Mouse (Mus musculus) embryonic facial prominence, embryonic 12.5 days (tissue): Measurements from ENCODE around the gene Dab1. TPM values are rescaled to one million over a fixed set of nuclear protein-coding genes. Genes with fewer than 3 reads are reported as not detected.

ENCODE experiments used
- ATAC-seq: fragments of 200-750 bp; cut with Nextera tagmentation; 2 replicates; pipeline ENCODE4 v1.8.0; 2017; ENCODE audit not compliant: insufficient number of reproducible peaks, insufficient read depth, low FRiP score, low TSS enrichment
- H3K27ac ChIP-seq: fragments of 300-500 bp; sonication (generic); 2 replicates; pipeline ENCODE4 v1.5.1; 2016; ENCODE audit warnings: mild to moderate bottlenecking
- H3K27me3 ChIP-seq: fragments of 300-500 bp; sonication (generic); 2 replicates; pipeline ENCODE4 v1.6.1; 2016; ENCODE audit warnings: mild to moderate bottlenecking, moderate library complexity
- H3K36me3 ChIP-seq: fragments of 300-500 bp; sonication (generic); 2 replicates; pipeline ENCODE4 v1.6.1; 2016; ENCODE audit warnings: mild to moderate bottlenecking
- H3K4me1 ChIP-seq: fragments of 300-500 bp; sonication (generic); 2 replicates; pipeline ENCODE4 v1.6.1; 2016
- H3K4me2 ChIP-seq: fragments of 300-500 bp; sonication (generic); replicated peaks from 2 replicates; pipeline ENCODE4 v1.6.1; 2016; ENCODE audit warnings: mild to moderate bottlenecking, moderate library complexity
- H3K4me3 ChIP-seq: fragments of 300-500 bp; sonication (generic); 2 replicates; pipeline ENCODE4 v1.5.1; 2016; ENCODE audit warnings: mild to moderate bottlenecking
- H3K9ac ChIP-seq: fragments of 300-500 bp; sonication (generic); 2 replicates; pipeline ENCODE4 v1.6.1; 2016; ENCODE audit warnings: mild to moderate bottlenecking, moderate library complexity
- H3K9me3 ChIP-seq: fragments of 300-500 bp; sonication (generic); 2 replicates; pipeline ENCODE4 v1.6.1; 2016; ENCODE audit warnings: mild to moderate bottlenecking, moderate library complexity
- WGBS: fragments of 180-500 bp; shearing (Covaris S2); methylation state at CpG from one replicate; pipeline ENCODE4 v1.1.7; 2016; 5-methylcytosine and 5-hydroxymethylcytosine counted together
- polyA plus RNA-seq: library from polyadenylated mRNA; unstranded; fragments of >200 nt; fragmentation: Nextera tagmentation; extraction: Ambion mirVana; gene quantifications from 2 replicates; pipeline ENCODE4 v1.2.1, GENCODE M21; 2016

The Dab1 gene
- polyA plus RNA-seq, 1 experiment from 2014 or later, result 23.7 TPM

DNA sequence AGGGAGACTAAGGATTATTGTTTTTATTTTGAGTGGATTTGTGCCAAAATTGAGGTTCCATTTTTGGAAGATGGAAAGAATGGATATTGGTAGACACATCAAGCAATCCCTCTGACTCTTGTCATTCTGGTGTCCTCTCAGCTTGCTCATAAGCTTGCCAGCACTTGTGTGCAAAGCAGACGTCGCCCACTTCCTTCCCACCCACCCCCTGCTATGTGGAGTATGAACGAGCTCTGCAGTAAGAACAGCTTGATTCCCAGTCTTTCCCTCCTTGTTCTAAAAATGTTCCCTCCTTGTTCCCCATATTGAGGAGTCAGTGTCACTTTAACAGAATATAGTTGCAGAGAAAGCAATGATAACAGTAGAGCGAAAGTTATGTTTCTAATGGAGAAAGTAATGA lies 11.0 kb downstream of the Dab1 start:
- Histone ChIP-seq H3K9me3 (no peaks in the 10 kb centered on the region), H3K27me3 (no peaks in the 10 kb centered on the region), H3K4me2 (no peak overlapping the region), H3K4me1 (no peaks in the 10 kb centered on the region), H3K36me3 (no peaks in the 10 kb centered on the region), H3K4me3 (no peak overlapping the region), H3K9ac (no peak overlapping the region), H3K27ac (no peak overlapping the region)
- 73% methylated on average over 4 of the region's 4 CpGs for WGBS
- no peak for ATAC-seq

DNA sequence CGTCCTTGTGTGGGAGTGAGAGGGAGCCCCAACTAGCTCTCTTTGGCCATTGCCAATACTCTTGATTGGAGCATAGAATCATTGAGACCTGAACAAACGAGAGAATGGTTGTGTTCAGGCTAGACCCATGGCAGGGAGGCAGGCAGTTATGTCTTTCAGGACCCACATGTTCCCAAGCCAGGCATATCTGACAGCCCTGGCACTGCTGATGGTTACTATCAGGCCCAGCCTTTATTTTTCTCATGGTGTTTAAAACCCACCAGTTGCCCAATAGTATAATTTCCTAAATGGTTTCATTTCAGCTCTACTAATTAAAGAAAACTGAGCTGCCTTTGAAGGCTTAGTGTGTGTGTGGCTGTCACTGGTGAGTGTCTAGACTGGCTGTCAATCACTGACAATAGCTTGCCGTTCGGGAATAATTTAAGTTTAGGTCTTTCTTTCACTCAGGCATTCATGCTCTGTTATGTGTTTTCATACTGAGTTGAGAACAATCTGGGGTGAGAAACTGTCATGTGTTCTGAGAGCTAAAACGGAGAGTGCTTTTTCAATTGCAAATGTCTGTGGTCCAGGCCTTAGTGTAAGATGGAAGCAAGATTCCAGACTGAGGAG lies 17.1 kb downstream of the Dab1 start:
- Histone ChIP-seq H3K27ac (no peak overlapping the region), H3K9ac (no peak overlapping the region), H3K4me3 (no peak overlapping the region), H3K27me3 (no peaks in the 10 kb centered on the region), H3K9me3 (no peaks in the 10 kb centered on the region), H3K4me1 (no peaks in the 10 kb centered on the region), H3K36me3 (no peaks in the 10 kb centered on the region), H3K4me2 (no peak overlapping the region)
- ATAC-seq, result no peak
- 51% methylated on average over 5 of the region's 5 CpGs for WGBS

DNA sequence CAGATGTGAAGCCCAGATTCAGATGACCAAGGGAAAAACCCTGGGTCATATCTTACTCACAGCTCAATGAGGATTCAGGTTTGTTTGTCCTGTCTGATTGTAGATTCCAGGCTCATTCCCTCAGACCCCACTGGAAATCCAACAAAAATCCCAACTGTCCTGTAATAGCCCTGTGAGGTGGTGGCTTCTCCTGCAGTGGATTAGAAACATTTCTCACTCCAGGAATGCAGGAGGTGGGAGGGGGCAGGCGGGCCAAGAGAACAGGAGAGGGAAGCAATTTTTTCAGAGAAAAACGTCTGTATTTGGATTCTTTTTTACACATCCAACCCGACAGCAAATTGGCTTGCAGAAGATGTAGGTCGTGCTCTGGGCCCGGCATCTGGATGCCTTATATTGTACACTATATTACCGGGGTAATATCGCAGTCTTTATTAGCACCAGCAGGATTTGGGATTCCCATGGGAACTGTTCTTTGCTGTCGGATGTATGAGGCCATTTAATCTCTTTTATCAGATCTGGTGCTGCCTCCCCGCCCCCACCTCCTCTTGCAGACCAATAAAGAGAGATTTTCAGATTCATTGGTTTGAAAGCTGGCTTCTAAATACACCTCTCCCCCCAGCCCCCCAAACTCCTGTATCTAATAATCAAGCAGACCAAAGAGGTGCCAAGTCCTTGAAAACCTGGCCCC lies 29.2 kb downstream of the Dab1 start:
- Histone ChIP-seq H3K4me1 (no peaks in the 10 kb centered on the region), H3K4me2 (no peak overlapping the region), H3K9ac (no peak overlapping the region), H3K9me3 (no peaks in the 10 kb centered on the region), H3K36me3 (no peaks in the 10 kb centered on the region), H3K27me3 (no peaks in the 10 kb centered on the region), H3K4me3 (no peak overlapping the region), H3K27ac (no peak overlapping the region)
- 31% methylated on average over 9 of the region's 9 CpGs for WGBS
- ATAC-seq, result no peak

- WGBS, result 41% methylated on average over 6 of the region's 6 CpGs
- Histone ChIP-seq H3K9me3 (no peaks in the 10 kb centered on the region), H3K27ac (no peak overlapping the region), H3K9ac (no peak overlapping the region), H3K36me3 (no peaks in the 10 kb centered on the region), H3K4me3 (no peak overlapping the region), H3K4me1 (no peaks in the 10 kb centered on the region), H3K4me2 (no peak overlapping the region), H3K27me3 (no peaks in the 10 kb centered on the region)
- ATAC-seq, result no peak
Measured at GRCm38 (mm10) chr4:103655740-103656139, 36.6 kb downstream of the Dab1 start.

DNA sequence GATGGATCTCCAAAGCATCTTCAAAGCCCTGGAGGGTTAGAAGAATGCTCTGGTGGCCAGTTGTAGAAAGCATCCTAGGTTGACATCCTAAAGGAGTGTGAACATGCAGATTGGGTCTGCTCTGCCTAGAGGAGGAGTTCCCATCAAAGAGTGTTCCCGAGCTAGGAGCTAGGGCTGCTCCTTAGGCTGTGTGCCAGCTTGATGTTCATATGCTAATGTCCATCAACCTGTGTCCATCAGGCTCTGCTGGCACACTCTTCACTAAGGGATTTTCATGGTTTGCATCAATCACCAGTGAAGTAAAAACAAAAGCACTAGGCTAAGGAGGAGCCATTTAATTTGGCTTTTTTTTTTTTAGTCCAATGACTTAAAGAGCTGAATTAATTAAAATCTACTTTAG lies 42.2 kb downstream of the Dab1 start:
- Histone ChIP-seq H3K27me3 (no peaks in the 10 kb centered on the region), H3K4me2 (no peak overlapping the region), H3K27ac (no peak overlapping the region)

GRCm38 (mm10) chr4:103667438-103667837 lies 48.3 kb downstream of the Dab1 start:
- Histone ChIP-seq H3K4me3 (no peak overlapping the region), H3K36me3 (no peaks in the 10 kb centered on the region), H3K27me3 (no peaks in the 10 kb centered on the region), H3K4me1 (no peaks in the 10 kb centered on the region), H3K27ac (no peak overlapping the region), H3K9ac (no peak overlapping the region), H3K4me2 (no peak overlapping the region), H3K9me3 (no peaks in the 10 kb centered on the region)
- no peak for ATAC-seq
- WGBS, result 88% methylated on average over 4 of the region's 4 CpGs

More for the DNA sequence above, 42.2 kb downstream of the Dab1 start:
- Histone ChIP-seq H3K36me3 (no peaks in the 10 kb centered on the region), H3K9ac (no peak overlapping the region), H3K9me3 (no peaks in the 10 kb centered on the region), H3K4me1 (no peaks in the 10 kb centered on the region), H3K4me3 (no peak overlapping the region)
- no peak for ATAC-seq
- WGBS, result 61% methylated on average over 1 of the region's 1 CpGs

DNA sequence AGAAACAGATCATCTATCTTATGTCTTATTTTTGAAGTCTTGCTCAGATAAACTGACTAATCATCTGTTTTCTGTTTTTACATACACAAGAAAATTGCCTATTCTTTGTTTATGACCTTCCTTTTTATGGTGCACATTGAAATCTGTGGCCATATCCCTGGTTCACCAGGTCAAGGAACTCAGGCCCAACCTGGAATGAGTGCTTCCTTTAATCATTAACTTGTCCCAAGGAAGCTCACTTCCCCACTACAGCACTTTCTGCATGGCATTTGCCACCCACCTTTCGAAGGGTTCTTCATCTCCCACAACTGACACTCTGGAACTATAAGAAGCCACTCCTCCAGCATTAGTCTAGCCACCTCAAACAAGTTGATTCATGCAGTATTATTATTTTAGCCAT lies 58.0 kb downstream of the Dab1 start:
- no peak overlapping the region for H3K27ac ChIP-seq
- H3K4me2 ChIP-seq, result no peak overlapping the region
- 75% methylated on average over 1 of the region's 1 CpGs for WGBS

DNA sequence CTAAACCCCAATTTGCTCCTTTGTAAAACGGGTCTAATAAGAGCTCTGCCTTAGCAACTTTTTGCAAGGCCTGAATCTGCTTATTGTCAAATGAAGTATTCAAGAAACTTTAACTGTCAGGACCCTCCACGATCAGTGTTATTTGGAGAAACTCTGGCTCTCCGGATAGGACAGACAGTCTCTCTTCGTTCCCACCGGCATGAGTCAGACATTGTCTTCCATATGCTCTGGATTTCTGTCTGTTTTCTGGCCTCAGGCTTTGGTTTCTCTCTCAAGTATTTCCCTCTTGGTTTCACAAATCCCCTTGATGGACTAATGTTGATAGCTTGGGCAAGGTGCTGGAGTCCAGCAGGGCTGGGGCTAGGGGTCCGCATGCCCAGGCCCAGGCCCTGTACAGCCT lies 59.3 kb downstream of the Dab1 start:
- Histone ChIP-seq H3K4me3 (no peak overlapping the region), H3K4me2 (no peak overlapping the region), H3K27me3 (no peaks in the 10 kb centered on the region), H3K9me3 (no peaks in the 10 kb centered on the region), H3K36me3 (no peaks in the 10 kb centered on the region), H3K4me1 (no peaks in the 10 kb centered on the region), H3K27ac (no peak overlapping the region), H3K9ac (no peak overlapping the region)
- no peak for ATAC-seq
- WGBS, result 74% methylated on average over 6 of the region's 6 CpGs

More for the DNA sequence above, 58.0 kb downstream of the Dab1 start:
- Histone ChIP-seq H3K9me3 (no peaks in the 10 kb centered on the region), H3K36me3 (no peaks in the 10 kb centered on the region), H3K4me1 (no peaks in the 10 kb centered on the region), H3K9ac (no peak overlapping the region), H3K4me3 (no peak overlapping the region), H3K27me3 (no peaks in the 10 kb centered on the region)
- no peak for ATAC-seq

DNA sequence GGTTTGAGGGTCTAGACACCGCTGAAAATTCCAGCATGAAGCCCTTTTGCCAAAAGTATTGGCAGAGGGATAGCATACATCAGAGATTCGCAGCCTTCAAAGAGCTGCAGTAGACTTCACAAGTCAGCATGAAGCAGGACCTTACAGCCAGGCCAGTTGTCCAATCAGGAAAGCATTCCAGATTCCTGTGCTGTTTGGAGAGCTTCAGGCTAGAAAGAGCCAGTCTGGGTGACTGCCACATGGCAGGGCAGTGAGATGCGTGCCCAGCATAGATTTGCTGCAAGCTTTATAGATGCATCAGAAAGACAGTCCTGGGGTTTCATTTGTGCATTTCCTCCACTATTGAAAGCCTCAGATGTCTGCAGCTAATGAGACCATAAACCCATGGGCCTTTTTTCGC lies 66.0 kb downstream of the Dab1 start:
- no peaks in the 10 kb centered on the region for H3K9me3 ChIP-seq
- H3K4me2 ChIP-seq, result no peak overlapping the region
- H3K9ac ChIP-seq, result no peak overlapping the region
- 84% methylated on average over 4 of the region's 4 CpGs for WGBS
- H3K27me3 ChIP-seq, result no peaks in the 10 kb centered on the region
- no peaks in the 10 kb centered on the region for H3K4me1 ChIP-seq
- no peak overlapping the region for H3K27ac ChIP-seq
- no peak overlapping the region for H3K4me3 ChIP-seq
- no peaks in the 10 kb centered on the region for H3K36me3 ChIP-seq
- ATAC-seq, result no peak

DNA sequence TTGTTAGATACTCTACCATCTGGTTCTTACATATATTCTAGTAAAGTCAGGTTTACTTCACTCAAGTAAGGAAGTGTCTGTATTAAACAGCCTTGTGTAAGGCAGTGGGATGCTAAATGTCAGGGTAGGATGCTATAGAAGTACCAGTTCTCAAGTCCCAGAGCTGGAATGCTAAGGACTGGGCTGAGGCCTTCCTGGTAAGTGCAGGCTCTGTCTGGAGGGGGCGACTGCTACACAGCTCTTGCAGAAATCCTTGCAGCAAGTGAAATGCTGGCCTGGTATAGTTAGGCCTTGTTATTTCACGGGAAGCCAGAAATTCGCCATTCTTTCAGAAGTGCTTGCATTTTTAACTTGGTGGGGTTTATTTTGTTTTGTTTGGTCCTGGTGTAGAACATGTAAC lies 72.6 kb downstream of the Dab1 start:
- no peak overlapping the region for H3K9ac ChIP-seq
- WGBS, result 36% methylated on average over 3 of the region's 3 CpGs
- no peak overlapping the region for H3K4me2 ChIP-seq
- H3K27ac ChIP-seq, result no peak overlapping the region
- H3K4me1 ChIP-seq, result no peaks in the 10 kb centered on the region
- ATAC-seq, result no peak
- no peak overlapping the region for H3K4me3 ChIP-seq
- H3K27me3 ChIP-seq, result no peaks in the 10 kb centered on the region
- no peaks in the 10 kb centered on the region for H3K9me3 ChIP-seq
- H3K36me3 ChIP-seq, result no peaks in the 10 kb centered on the region

DNA sequence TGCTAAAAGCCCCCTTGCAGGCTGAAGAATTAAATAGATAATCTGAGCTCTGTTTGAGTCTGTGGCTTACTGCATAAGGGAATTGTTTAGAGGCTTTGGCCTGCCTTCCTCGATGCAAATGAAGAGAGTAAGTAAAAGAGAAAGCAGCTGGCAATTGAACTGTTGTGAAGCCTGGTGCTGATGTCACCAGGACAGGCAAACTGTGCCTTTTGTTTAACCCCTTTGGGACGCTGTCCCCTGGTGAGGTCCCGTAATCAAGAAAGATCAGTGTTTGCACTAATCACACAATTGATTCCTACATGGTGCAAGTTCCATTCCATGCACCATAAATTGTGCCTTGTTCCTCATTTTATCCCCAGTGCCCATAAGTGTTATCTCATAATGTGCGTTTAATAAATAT lies 80.6 kb downstream of the Dab1 start:
- no peak overlapping the region for H3K27ac ChIP-seq
- H3K36me3 ChIP-seq, result no peaks in the 10 kb centered on the region
- no peak for ATAC-seq
- H3K4me3 ChIP-seq, result no peak overlapping the region
- no peaks in the 10 kb centered on the region for H3K4me1 ChIP-seq
- no peak overlapping the region for H3K9ac ChIP-seq
- no peaks in the 10 kb centered on the region for H3K9me3 ChIP-seq
- no peak overlapping the region for H3K4me2 ChIP-seq
- WGBS, result 28% methylated on average over 4 of the region's 4 CpGs
- H3K27me3 ChIP-seq, result no peaks in the 10 kb centered on the region

DNA sequence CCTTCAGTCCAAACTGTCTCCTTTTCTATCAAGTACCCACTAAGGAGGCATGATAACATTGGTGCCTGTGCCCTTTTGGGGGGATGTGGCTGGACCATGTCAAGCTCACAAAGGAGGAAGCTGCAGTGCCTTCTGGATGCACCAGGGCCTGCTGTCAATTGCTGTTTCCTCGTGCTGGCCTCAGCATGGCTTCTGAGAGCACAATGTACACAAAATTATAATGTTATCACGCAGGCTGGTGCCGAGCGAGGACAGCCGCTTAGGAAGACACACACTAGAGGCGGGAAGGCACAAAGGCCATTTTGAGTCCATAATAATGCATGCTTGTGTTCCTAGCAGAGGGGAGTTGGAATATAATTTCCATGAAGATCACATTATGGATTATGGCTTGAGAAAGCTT lies 81.2 kb downstream of the Dab1 start:
- Histone ChIP-seq H3K27me3 (no peaks in the 10 kb centered on the region), H3K4me2 (no peak overlapping the region), H3K9ac (no peak overlapping the region), H3K36me3 (no peaks in the 10 kb centered on the region), H3K27ac (no peak overlapping the region), H3K9me3 (no peaks in the 10 kb centered on the region), H3K4me1 (no peaks in the 10 kb centered on the region), H3K4me3 (no peak overlapping the region)
- no peak for ATAC-seq
- WGBS, result 59% methylated on average over 6 of the region's 6 CpGs
